Mouse (Mus musculus): Measurements from ENCODE around the gene Dlx6. TPM values are rescaled to one million over a fixed set of nuclear protein-coding genes. Genes with fewer than 3 reads are reported as not detected.

Dlx6 gene
- polyA plus RNA-seq, 1 experiment from 2014 or later, result 0.47 TPM

- no peaks in the 10 kb centered on the region for H3K36me3 ChIP-seq
- H3K27me3 ChIP-seq (ENCODE audit: insufficient read depth, poor library complexity, severe bottlenecking), result peaks cover 100% of the 10 kb centered on the region
- H3K9me3 ChIP-seq, result 0 out of 2 replicates have a peak, but pooled peaks cover 2% of the 10 kb centered on the region
- no peak overlapping the region for H3K27ac ChIP-seq
- 1% methylated on average over 21 of the region's 21 CpGs for WGBS
- peak; percentile 51 for DNase-seq (ENCODE audit: low spot score)
- peaks cover 30% of the 10 kb centered on the region for H3K4me1 ChIP-seq (replicated peaks)
- peak overlapping the region; percentile 27; the same call in 1 of the 2 replicates for H3K4me3 ChIP-seq
These were observed 1.9 kb upstream of the Dlx6 start for GRCm38 (mm10) chr6:6861086-6861797.

- DNase-seq (ENCODE audit: low spot score), result no peak
- H3K36me3 ChIP-seq, result no peaks in the 10 kb centered on the region
- 4% methylated on average over 11 of the region's 11 CpGs for WGBS
- peaks cover 30% of the 10 kb centered on the region for H3K4me1 ChIP-seq (replicated peaks)
- 0 out of 2 replicates have a peak, but pooled peaks cover 2% of the 10 kb centered on the region for H3K9me3 ChIP-seq
- H3K27ac ChIP-seq, result no peak overlapping the region
- peaks cover 100% of the 10 kb centered on the region for H3K27me3 ChIP-seq (ENCODE audit: insufficient read depth, poor library complexity, severe bottlenecking)
- H3K4me3 ChIP-seq, result peak overlapping the region; percentile 57
These were observed 1.2 kb upstream of the Dlx6 start for GRCm38 (mm10) chr6:6861798-6862428.

GRCm38 (mm10) chr6:6862611-6863010 lies 523 bp upstream of the Dlx6 start:
- WGBS, result under 1% methylated on average over 23 of the region's 23 CpGs
- Histone ChIP-seq H3K27me3 (ENCODE audit: insufficient read depth, poor library complexity, severe bottlenecking) (peaks cover 100% of the 10 kb centered on the region), H3K4me3 (peak overlapping the region; percentile 57), H3K9me3 (0 out of 2 replicates have a peak, but pooled peaks cover 2% of the 10 kb centered on the region), H3K27ac (no peak overlapping the region), H3K4me1 (replicated peaks) (peaks cover 30% of the 10 kb centered on the region), H3K36me3 (no peaks in the 10 kb centered on the region)
- peak; percentile 89 for DNase-seq (ENCODE audit: low spot score)

- 0 out of 2 replicates have a peak, but pooled peaks cover 2% of the 10 kb centered on the region for H3K9me3 ChIP-seq
- H3K27ac ChIP-seq, result peak overlapping the region; percentile 79
- peak overlapping the region; percentile 57 for H3K4me3 ChIP-seq
- no peak for DNase-seq (ENCODE audit: low spot score)
- WGBS, result 1% methylated on average over 20 of the region's 21 CpGs
- peaks cover 100% of the 10 kb centered on the region for H3K27me3 ChIP-seq (ENCODE audit: insufficient read depth, poor library complexity, severe bottlenecking)
- H3K4me1 ChIP-seq (replicated peaks), result peaks cover 30% of the 10 kb centered on the region
- H3K36me3 ChIP-seq, result no peaks in the 10 kb centered on the region
These were observed 821 bp downstream of the Dlx6 start for GRCm38 (mm10) chr6:6863955-6864354.

- H3K27me3 ChIP-seq (ENCODE audit: insufficient read depth, poor library complexity, severe bottlenecking), result peaks cover 100% of the 10 kb centered on the region
- peak overlapping the region; percentile 57 for H3K4me3 ChIP-seq
- 0 out of 2 replicates have a peak, but pooled peaks cover 2% of the 10 kb centered on the region for H3K9me3 ChIP-seq
- peak; percentile 62 for DNase-seq (ENCODE audit: low spot score)
- H3K36me3 ChIP-seq, result no peaks in the 10 kb centered on the region
- H3K27ac ChIP-seq, result 0 out of 2 replicates have a peak overlapping the region, but pooled peaks have one; percentile 35
- peaks cover 27% of the 10 kb centered on the region for H3K4me1 ChIP-seq (replicated peaks)
- 1% methylated on average over 36 of the region's 36 CpGs for WGBS
These were observed 1.6 kb downstream of the Dlx6 start for GRCm38 (mm10) chr6:6864441-6865440.

GRCm38 (mm10) chr6:6867031-6867430 lies 3.9 kb downstream of the Dlx6 start:
- Histone ChIP-seq H3K36me3 (no peaks in the 10 kb centered on the region), H3K27me3 (ENCODE audit: insufficient read depth, poor library complexity, severe bottlenecking) (peaks cover 100% of the 10 kb centered on the region), H3K4me3 (no peak overlapping the region), H3K9me3 (0 out of 2 replicates have a peak, but pooled peaks cover 2% of the 10 kb centered on the region), H3K27ac (no peak overlapping the region), H3K4me1 (replicated peaks) (peaks cover 20% of the 10 kb centered on the region)
- WGBS, result 6% methylated on average over 9 of the region's 9 CpGs
- no peak for DNase-seq (ENCODE audit: low spot score)

GRCm38 (mm10) chr6:6869041-6869685 lies 6.0 kb downstream of the Dlx6 start:
- Histone ChIP-seq H3K27ac (no peak overlapping the region), H3K36me3 (no peaks in the 10 kb centered on the region), H3K4me1 (replicated peaks) (peaks cover 5% of the 10 kb centered on the region), H3K4me3 (no peak overlapping the region), H3K27me3 (ENCODE audit: insufficient read depth, poor library complexity, severe bottlenecking) (peaks cover 100% of the 10 kb centered on the region), H3K9me3 (no peaks in the 10 kb centered on the region)
- 5% methylated on average over 13 of the region's 13 CpGs for WGBS
- DNase-seq (ENCODE audit: low spot score), result no peak

GRCm38 (mm10) chr6:6869961-6870800 lies 7.0 kb downstream of the Dlx6 start:
- DNase-seq (ENCODE audit: low spot score), result no peak
- Histone ChIP-seq H3K27ac (no peak overlapping the region), H3K4me1 (replicated peaks) (peaks cover 13% of the 10 kb centered on the region), H3K9me3 (no peaks in the 10 kb centered on the region), H3K36me3 (no peaks in the 10 kb centered on the region), H3K27me3 (ENCODE audit: insufficient read depth, poor library complexity, severe bottlenecking) (peaks cover 100% of the 10 kb centered on the region), H3K4me3 (no peak overlapping the region)
- under 1% methylated on average over 11 of the region's 11 CpGs for WGBS

- H3K4me3 ChIP-seq, result no peak overlapping the region
- peak; percentile 13 for DNase-seq (ENCODE audit: low spot score)
- no peaks in the 10 kb centered on the region for H3K36me3 ChIP-seq
- H3K4me1 ChIP-seq (replicated peaks), result peaks cover 14% of the 10 kb centered on the region
- H3K27ac ChIP-seq, result no peak overlapping the region
- H3K9me3 ChIP-seq, result no peaks in the 10 kb centered on the region
- peaks cover 100% of the 10 kb centered on the region for H3K27me3 ChIP-seq (ENCODE audit: insufficient read depth, poor library complexity, severe bottlenecking)
- under 1% methylated on average over 7 of the region's 7 CpGs for WGBS
These were observed 7.8 kb downstream of the Dlx6 start for GRCm38 (mm10) chr6:6870876-6871420.

GRCm38 (mm10) chr6:6871692-6872091 lies 8.6 kb downstream of the Dlx6 start:
- WGBS, result 7% methylated on average over 5 of the region's 5 CpGs
- Histone ChIP-seq H3K27ac (no peak overlapping the region), H3K27me3 (ENCODE audit: insufficient read depth, poor library complexity, severe bottlenecking) (peaks cover 100% of the 10 kb centered on the region), H3K4me3 (no peak overlapping the region), H3K4me1 (replicated peaks) (peaks cover 14% of the 10 kb centered on the region), H3K9me3 (no peaks in the 10 kb centered on the region), H3K36me3 (no peaks in the 10 kb centered on the region)
- no peak for DNase-seq (ENCODE audit: low spot score)

- H3K36me3 ChIP-seq, result no peaks in the 10 kb centered on the region
- no peaks in the 10 kb centered on the region for H3K9me3 ChIP-seq
- H3K4me3 ChIP-seq, result no peak overlapping the region
- DNase-seq (ENCODE audit: low spot score), result peak; percentile 30
- peaks cover 14% of the 10 kb centered on the region for H3K4me1 ChIP-seq (replicated peaks)
- H3K27me3 ChIP-seq (ENCODE audit: insufficient read depth, poor library complexity, severe bottlenecking), result peaks cover 100% of the 10 kb centered on the region
- no peak overlapping the region for H3K27ac ChIP-seq
- WGBS, result 2% methylated on average over 5 of the region's 5 CpGs
These were observed 9.7 kb downstream of the Dlx6 start for GRCm38 (mm10) chr6:6872873-6873272.

Data from hindbrain, embryonic 10.5 days (tissue).